Mouse (Mus musculus) spleen, adult 2 months (tissue): ENCODE measurements around the gene Slc25a10.
"Not testable (repeated sequence)": the region's sequence is repeated elsewhere in the genome, so short reads cannot be mapped to it uniquely, and the experiment has no call there.

Experiments
- CTCF ChIP-seq: fragments of 200-500 bp; IDR thresholded peaks from 2 replicates; pipeline ENCODE4 v1.5.1; 2011; ENCODE audit warnings: mild to moderate bottlenecking, inconsistent platforms; ENCODE audit not compliant: insufficient read depth, insufficient read length, insufficient replicate concordance; ENCODE audit errors: extremely low read depth
- POLR2A ChIP-seq: fragments of 200-500 bp; IDR thresholded peaks from 2 replicates; pipeline ENCODE4 v1.6.1; 2011; ENCODE audit warnings: low read depth, low read length, inconsistent platforms

- not testable (repeated sequence) for TF ChIP-seq CTCF, POLR2A
Measured at GRCm38 (mm10) chr11:120514262-120514661, 22.6 kb downstream of the Slc25a10 start.
